ENCODE assay signal across 19 mouse cellular contexts in genomic region chr13:59246984-59247537, GRCm38 (mm10).
DNase-seq lines count a peak whose midpoint lies in the region; ATAC-seq and TF ChIP-seq lines count a peak whose summit lies in the region.
"Had no signal": no experiment of that assay in that cellular context is flagged by ENCODE, and none has a peak within 500 bp of the region (broad histone marks: within the 10 kb centered on the region; RNA-seq: fewer than 3 reads in every experiment).

No protein-coding gene starts in this region.

- TF ChIP-seq CTCF in heart, adult 2 months (IDR thresholded peaks at IDR 0.05), result no peak

- H3K27me3 ChIP-seq in embryonic facial prominence, embryonic 10.5 days (replicated peaks; ENCODE audit: low read depth, poor library complexity, severe bottlenecking), result no peaks in the 10 kb centered on the region
- no peaks in the 10 kb centered on the region for H3K27me3 ChIP-seq in embryonic facial prominence, embryonic 11.5 days (ENCODE audit: control insufficient read depth, insufficient read depth, low read length)
- H3K27me3 ChIP-seq in limb, embryonic 15.5 days, result 0 out of 2 replicates have a peak, but pooled peaks cover 2% of the 10 kb centered on the region
- no peaks in the 10 kb centered on the region for H3K27me3 ChIP-seq in forebrain, embryonic 16.5 days (replicated peaks; ENCODE audit: control insufficient read depth, insufficient read depth, low read length)
- H3K27me3 ChIP-seq in heart, adult 2 months (ENCODE audit: control insufficient read depth, insufficient read depth, low read length), result no peaks in the 10 kb centered on the region

- no peak for TF ChIP-seq POLR2A in heart, adult 2 months (IDR thresholded peaks at IDR 0.05; ENCODE audit: insufficient read depth, low read depth, low read length)

- DNase-seq in embryonic facial prominence, embryonic 10.5 days (ENCODE audit: low spot score), result peak; percentile 20
- DNase-seq in embryonic facial prominence, embryonic 11.5 days (ENCODE audit: low spot score), result peak; percentile 36
- peak; percentile 16 for DNase-seq in hindlimb bud, embryonic 11.5 days (ENCODE audit: extremely low spot score, low read depth, low spot score)
- no peak for DNase-seq in heart, adult 2 months
- DNase-seq: adrenal gland, adult 2 months; adrenal gland, postnatal 25 days; cerebellum, adult 2 months; cerebellum, postnatal 14 days; forebrain, postnatal 0 days; gastrocnemius, adult 2 months; gastrocnemius, postnatal 36 days; heart, adult 11 months; heart, postnatal 10 days; heart, postnatal 4 days had no signal

- no peak overlapping the region for H3K27ac ChIP-seq in embryonic facial prominence, embryonic 10.5 days (replicated peaks)
- H3K27ac ChIP-seq in embryonic facial prominence, embryonic 11.5 days (replicated peaks; ENCODE audit: low read depth, low read length), result no peak overlapping the region
- H3K27ac ChIP-seq in limb, embryonic 15.5 days, result 0 out of 2 replicates have a peak overlapping the region, but pooled peaks have one; percentile 1
- H3K27ac ChIP-seq in forebrain, embryonic 16.5 days (ENCODE audit: low read length), result no peak overlapping the region
- no peak overlapping the region for H3K27ac ChIP-seq in heart, adult 2 months
- H3K27ac ChIP-seq: gastrocnemius, adult 2 months; heart, embryonic 10.5 days; hindbrain, embryonic 14.5 days had no signal

- no peak overlapping the region for H3K9ac ChIP-seq in embryonic facial prominence, embryonic 11.5 days (replicated peaks; ENCODE audit: low read length)
- H3K9ac ChIP-seq in limb, embryonic 15.5 days, result no peak overlapping the region
- H3K9ac ChIP-seq in forebrain, embryonic 16.5 days (replicated peaks; ENCODE audit: low read depth, low read length), result no peak overlapping the region
- no peak overlapping the region for H3K9ac ChIP-seq in heart, adult 2 months (ENCODE audit: low read depth, low read length)
- H3K9ac ChIP-seq: forebrain, postnatal 0 days; hindbrain, embryonic 14.5 days had no signal

- no peak for TF ChIP-seq EP300 in heart, adult 2 months (IDR thresholded peaks at IDR 0.05; ENCODE audit: insufficient read depth, low read depth, low read length)

- H3K36me3 ChIP-seq in embryonic facial prominence, embryonic 10.5 days (replicated peaks), result no peaks in the 10 kb centered on the region
- no peaks in the 10 kb centered on the region for H3K36me3 ChIP-seq in embryonic facial prominence, embryonic 11.5 days (replicated peaks; ENCODE audit: control insufficient read depth, insufficient read depth, low read depth, low read length)
- no peaks in the 10 kb centered on the region for H3K36me3 ChIP-seq in limb, embryonic 15.5 days
- H3K36me3 ChIP-seq in forebrain, embryonic 16.5 days (ENCODE audit: control insufficient read depth, insufficient read depth), result no peaks in the 10 kb centered on the region
- H3K36me3 ChIP-seq in heart, adult 2 months (ENCODE audit: control insufficient read depth, insufficient read depth, low read length), result no peaks in the 10 kb centered on the region
- H3K36me3 ChIP-seq: heart, embryonic 10.5 days had no signal

- H3K9me3 ChIP-seq in embryonic facial prominence, embryonic 10.5 days, result no peaks in the 10 kb centered on the region
- no peaks in the 10 kb centered on the region for H3K9me3 ChIP-seq in embryonic facial prominence, embryonic 11.5 days (replicated peaks; ENCODE audit: control insufficient read depth, low read length)
- no peaks in the 10 kb centered on the region for H3K9me3 ChIP-seq in limb, embryonic 15.5 days
- H3K9me3 ChIP-seq in forebrain, embryonic 16.5 days (ENCODE audit: control insufficient read depth, low read length), result no peaks in the 10 kb centered on the region
- H3K9me3 ChIP-seq: heart, embryonic 10.5 days had no signal

- intact Hi-C loops in heart, adult 2 months (cut with DNase I), result no loop called here

- no peaks in the 10 kb centered on the region for H3K79me2 ChIP-seq in heart, adult 2 months (replicated peaks; ENCODE audit: control insufficient read depth, insufficient read depth, low read length)

- peaks cover 12% of the 10 kb centered on the region for H3K4me1 ChIP-seq in embryonic facial prominence, embryonic 10.5 days
- H3K4me1 ChIP-seq in embryonic facial prominence, embryonic 11.5 days (ENCODE audit: control insufficient read depth, insufficient read depth, low read length), result no peaks in the 10 kb centered on the region
- H3K4me1 ChIP-seq in limb, embryonic 15.5 days, result peaks cover 13% of the 10 kb centered on the region
- peaks cover 9% of the 10 kb centered on the region for H3K4me1 ChIP-seq in forebrain, embryonic 16.5 days (replicated peaks; ENCODE audit: control insufficient read depth, insufficient read depth, low read length)
- H3K4me1 ChIP-seq in heart, adult 2 months (ENCODE audit: control insufficient read depth, insufficient read depth, low read length), result no peaks in the 10 kb centered on the region
- H3K4me1 ChIP-seq: heart, embryonic 10.5 days had no signal

- H3K4me3 ChIP-seq in embryonic facial prominence, embryonic 10.5 days, result no peak overlapping the region
- no peak overlapping the region for H3K4me3 ChIP-seq in embryonic facial prominence, embryonic 11.5 days (ENCODE audit: low read depth, low read length)
- H3K4me3 ChIP-seq in limb, embryonic 15.5 days, result no peak overlapping the region
- H3K4me3 ChIP-seq in forebrain, embryonic 16.5 days (replicated peaks; ENCODE audit: low read length), result no peak overlapping the region
- H3K4me3 ChIP-seq in heart, adult 2 months, result no peak overlapping the region
- H3K4me3 ChIP-seq: gastrocnemius, adult 2 months; heart, embryonic 10.5 days had no signal

- ATAC-seq in embryonic facial prominence, embryonic 11.5 days (replicated peaks; ENCODE audit: insufficient number of reproducible peaks, low FRiP score, low TSS enrichment, low read depth), result no peak
- peak; percentile 74; the same call in 1 of the 2 replicates for ATAC-seq in limb, embryonic 15.5 days (ENCODE audit: insufficient number of reproducible peaks, low FRiP score, low TSS enrichment, low read depth)
- ATAC-seq in forebrain, embryonic 16.5 days, result no peak
- ATAC-seq: forebrain, postnatal 0 days; intestine, embryonic 16.5 days had no signal

- H3K4me2 ChIP-seq in embryonic facial prominence, embryonic 11.5 days (ENCODE audit: low read depth, low read length), result no peak overlapping the region
- H3K4me2 ChIP-seq in limb, embryonic 15.5 days, result no peak overlapping the region
- no peak overlapping the region for H3K4me2 ChIP-seq in forebrain, embryonic 16.5 days (ENCODE audit: low read length)
- H3K4me2 ChIP-seq: hindbrain, embryonic 14.5 days had no signal

- 78% methylated on average over 7 of the region's 7 CpGs for WGBS in embryonic facial prominence, embryonic 10.5 days
- 77% methylated on average over 7 of the region's 7 CpGs for WGBS in embryonic facial prominence, embryonic 11.5 days
- WGBS in limb, embryonic 15.5 days, result 62% methylated on average over 7 of the region's 7 CpGs
- 86% methylated on average over 7 of the region's 7 CpGs for WGBS in forebrain, embryonic 16.5 days
- WGBS in heart, adult 2 months, result 81% methylated on average over 7 of the region's 7 CpGs

Comparison
In these comparisons a context has a peak if more than half of its experiments do, and no peak if none do; other contexts are left out.
1. DNase-seq: peak in embryonic facial prominence, embryonic 10.5 days (single experiment), embryonic facial prominence, embryonic 11.5 days (single experiment) and hindlimb bud, embryonic 11.5 days (single experiment); none in heart, adult 2 months (0 of 2).